Mouse (Mus musculus): Measurements from ENCODE around the gene Vps54.
A peak's percentile ranks its signal among the peaks of the same experiment; 100 is the strongest.

Vps54 gene

GRCm38 (mm10) chr11:21339088-21339487 lies 100.0 kb downstream of the Vps54 start:
- DNase-seq (ENCODE audit: low spot score in 2 of 2): peak in 1 of 2 experiments; percentile 45

DNA sequence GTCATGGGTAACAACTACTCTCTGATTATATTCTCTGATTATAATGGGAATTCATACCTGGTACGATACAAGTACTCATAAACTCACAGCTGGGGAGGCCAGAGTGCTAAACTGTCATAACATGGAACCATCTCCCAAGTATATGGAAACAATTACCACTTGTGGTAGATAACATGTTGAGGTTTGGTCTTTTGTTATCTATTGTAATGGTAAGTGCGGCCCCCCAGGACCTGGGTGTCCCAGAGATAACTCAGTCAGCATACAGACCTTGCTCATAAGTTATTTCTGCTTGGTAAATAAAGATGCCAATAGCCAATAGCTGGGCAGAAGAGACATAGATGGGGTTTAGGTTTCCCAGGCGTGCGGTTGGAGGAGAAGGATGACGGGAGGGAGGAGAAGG lies 104.4 kb downstream of the Vps54 start:
- no peak for DNase-seq (ENCODE audit: low spot score in 2 of 2)

GRCm38 (mm10) chr11:21346020-21346419 lies 106.9 kb downstream of the Vps54 start:
- DNase-seq (ENCODE audit: low spot score in 2 of 2): no peak

- no peak for DNase-seq (ENCODE audit: low spot score in 2 of 2)
These were observed 109.8 kb downstream of the Vps54 start for GRCm38 (mm10) chr11:21348890-21349289.

DNA sequence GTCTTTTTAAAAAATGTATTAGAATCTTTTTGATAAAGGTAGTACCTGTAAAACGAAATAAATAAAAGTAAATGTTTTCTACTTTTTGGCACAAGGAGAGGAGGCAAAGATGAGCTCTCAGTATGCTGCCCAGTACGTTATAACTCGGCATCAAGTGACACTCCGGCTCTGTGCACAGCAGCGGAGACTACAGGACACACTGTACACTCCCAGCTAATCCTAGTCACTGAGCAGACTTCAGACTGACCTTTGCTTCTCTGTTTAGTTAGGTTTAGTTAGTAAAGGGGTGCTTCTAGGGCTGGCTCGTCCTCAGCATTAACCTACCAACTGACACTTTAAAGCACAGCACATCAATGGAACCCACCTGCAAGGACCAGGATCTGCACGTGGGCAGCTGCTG lies 112.2 kb downstream of the Vps54 start:
- DNase-seq (ENCODE audit: low spot score in 2 of 2): no peak

- no peak for DNase-seq (ENCODE audit: low spot score in 2 of 2)
These were observed 124.3 kb downstream of the Vps54 start for GRCm38 (mm10) chr11:21363144-21363940.

- DNase-seq (ENCODE audit: low spot score in 2 of 2): no peak
These were observed 129.4 kb downstream of the Vps54 start for GRCm38 (mm10) chr11:21368466-21368865.

DNA sequence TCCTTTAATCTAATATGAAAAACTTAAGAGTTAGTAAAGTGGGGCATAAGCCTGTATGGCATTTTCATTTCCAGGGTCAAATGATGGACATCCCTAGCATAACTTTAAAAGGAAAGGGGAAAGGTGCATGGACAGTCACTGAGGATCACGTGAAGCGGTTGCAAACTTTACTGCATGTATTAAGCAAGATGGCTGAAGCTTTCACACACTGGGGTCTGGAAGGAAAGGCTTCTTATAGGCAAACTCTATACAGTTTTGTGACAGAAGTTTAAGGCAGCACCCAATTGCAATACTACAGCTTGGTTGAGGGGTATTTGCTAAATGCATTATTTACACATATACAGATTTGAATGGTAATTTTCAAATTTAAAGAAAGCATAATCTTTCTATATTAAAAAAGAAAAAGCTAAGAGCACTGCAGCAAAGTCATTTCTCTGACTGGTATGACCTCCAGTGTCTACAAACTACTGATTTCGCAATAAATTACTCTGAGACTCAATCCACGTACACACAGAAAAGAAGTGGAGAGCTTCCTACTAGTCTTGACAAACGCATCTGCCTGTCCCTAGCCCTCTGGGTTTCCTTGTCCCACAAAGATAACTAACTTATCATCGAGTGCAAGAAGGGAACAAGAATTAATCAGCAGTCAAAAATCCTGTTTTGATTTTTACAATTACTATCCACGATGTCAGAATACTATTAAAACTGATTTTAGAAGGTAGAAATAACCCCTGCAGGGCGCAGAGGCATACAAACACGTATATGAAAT lies 130.4 kb downstream of the Vps54 start:
- DNase-seq (ENCODE audit: low spot score in 2 of 2): no peak

- peak; percentile 56 for DNase-seq (ENCODE audit: low spot score in 2 of 2)
These were observed 131.5 kb downstream of the Vps54 start for GRCm38 (mm10) chr11:21370399-21371121.
